Mouse (Mus musculus) layer of hippocampus, adult 2 months (tissue): Measurements from ENCODE around the gene Arf1. TPM values are rescaled to one million over a fixed set of nuclear protein-coding genes. Genes with fewer than 3 reads are reported as not detected.

ENCODE experiments used
- DNase-seq, 2 experiments: peaks; one replicate each; pipeline ENCODE4 v3.0.0; 2022; ENCODE audit warnings: low spot score in 2 of 2
- H3K27ac ChIP-seq: fragments of 200-600 bp; 2 replicates; pipeline ENCODE4 v1.8.1; 2022
- H3K4me3 ChIP-seq: fragments of 200-600 bp; 2 replicates; pipeline ENCODE4 v1.8.1; 2022; ENCODE audit warnings: mild to moderate bottlenecking
- CTCF ChIP-seq: fragments of 200-600 bp; conservative IDR thresholded peaks from 2 replicates; pipeline ENCODE4 v1.8.1; 2022; ENCODE audit warnings: antibody characterized with exemption, mild to moderate bottlenecking, moderate library complexity
- long read RNA-seq, 2 experiments: library from polyadenylated mRNA; stranded (forward); transcript quantifications; one replicate each; pipeline ENCODE4 v2.0.0; 2021; ENCODE audit warnings: borderline mapping rate in 2 of 2
- total RNA-seq, 2 experiments: library from RNA; stranded (reverse); gene quantifications; 2 replicates each; pipeline ENCODE4 v1.2.3; 2021

Arf1 gene
- total RNA-seq = 100 to 1,000 TPM; 498 to 523 TPM
- long read RNA-seq, experiment 1, transcript Arf1-202 (5 exons, 1,991 nt) = minor isoform, 29 of 332 reads
- long read RNA-seq, experiment 1, transcript Arf1-201 (5 exons, 1,800 nt) = major isoform, 260 of 332 reads
- long read RNA-seq, experiment 1, partial matches to known transcripts = 19 of 332 reads
- long read RNA-seq, experiment 1, other reads (novel, unspliced or antisense) = 24 of 332 reads
- long read RNA-seq, experiment 2, transcript Arf1-202 (5 exons, 1,991 nt) = minor isoform, 20 of 468 reads
- long read RNA-seq, experiment 2, transcript Arf1-201 (5 exons, 1,800 nt) = major isoform, 375 of 468 reads
- long read RNA-seq, experiment 2, partial matches to known transcripts = 65 of 468 reads
- long read RNA-seq, experiment 2, other reads (novel, unspliced or antisense) = 8 of 468 reads

- Histone ChIP-seq H3K27ac (peak within 1 kb of the TSS; percentile 97), H3K4me3 (peak within 1 kb of the TSS; percentile 81)
- TF ChIP-seq CTCF = no peak
- DNase-seq = peak; percentile 96 to 97
Measured at GRCm38 (mm10) chr11:59228122-59228953, at the start of gene Arf1. TSS of gene Arf1 (minus strand) at chr11:59228270.

GRCm38 (mm10) chr11:59276877-59277276 lies 48.8 kb upstream of the Arf1 start:
- no peak for TF ChIP-seq CTCF
- DNase-seq = no peak
- Histone ChIP-seq H3K4me3 (no peak overlapping the region), H3K27ac (no peak overlapping the region)

- TF ChIP-seq CTCF = no peak
- no peak for DNase-seq
- no peak overlapping the region for H3K27ac ChIP-seq
- no peak overlapping the region for H3K4me3 ChIP-seq
Measured at GRCm38 (mm10) chr11:59274184-59274583, 46.1 kb upstream of the Arf1 start.

- Histone ChIP-seq H3K27ac (no peak overlapping the region), H3K4me3 (no peak overlapping the region)
- no peak for TF ChIP-seq CTCF
- DNase-seq = no peak
Measured at GRCm38 (mm10) chr11:59266727-59267126, 38.7 kb upstream of the Arf1 start.

DNA sequence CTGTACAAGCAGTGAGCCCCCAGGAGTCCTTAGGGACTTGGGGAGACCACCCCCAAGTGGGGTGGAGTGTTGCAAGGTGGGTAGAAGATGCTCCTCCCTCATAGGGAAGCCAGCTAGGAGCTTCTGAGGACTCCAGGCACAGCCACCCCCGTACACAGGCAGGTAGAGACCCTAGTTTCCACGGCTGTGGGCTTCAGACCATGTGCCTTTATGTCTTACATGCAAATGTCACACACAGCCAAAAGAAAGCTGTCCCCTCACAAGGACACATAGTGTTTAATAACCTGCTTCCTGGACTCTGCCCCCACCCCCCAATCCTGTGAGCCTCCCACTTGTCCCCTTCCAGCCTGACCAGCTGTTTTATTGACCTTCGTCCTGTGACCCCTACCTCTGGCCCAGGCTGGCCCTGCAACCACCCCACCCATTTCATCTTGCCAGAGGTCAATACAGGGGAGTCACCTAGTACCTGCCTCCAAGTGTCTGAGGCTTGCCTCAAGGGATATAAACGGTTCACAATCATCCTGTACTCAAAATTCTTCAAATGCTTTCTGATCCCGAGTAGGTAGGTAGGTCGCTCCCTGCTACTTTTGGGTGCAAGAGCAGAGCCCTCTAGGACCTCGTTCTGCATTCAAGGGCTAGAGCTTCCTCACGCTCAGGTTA lies 37.2 kb upstream of the Arf1 start:
- TF ChIP-seq CTCF = no peak
- no peak overlapping the region for H3K27ac ChIP-seq

DNA sequence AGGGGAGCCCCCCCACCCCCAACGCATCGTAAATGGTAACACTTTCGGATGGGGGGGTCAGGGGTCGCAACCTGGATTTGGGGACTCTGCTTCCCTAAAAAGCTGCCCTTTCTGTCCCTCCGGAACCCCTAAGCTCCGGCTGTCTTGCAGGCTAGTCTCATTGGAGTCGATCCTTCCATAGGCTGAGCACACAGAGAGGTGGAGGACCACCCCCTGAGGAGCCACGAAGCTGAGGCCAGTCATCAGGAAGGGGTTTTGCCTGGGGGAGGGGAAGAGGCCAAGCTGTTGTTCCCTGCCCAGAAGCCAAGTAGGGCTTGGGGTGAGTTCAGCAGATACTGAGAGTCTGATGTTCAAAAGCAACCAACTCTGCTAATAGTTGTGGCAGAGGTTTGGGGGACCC lies 36.5 kb upstream of the Arf1 start:
- Histone ChIP-seq H3K27ac (no peak overlapping the region), H3K4me3 (peak overlapping the region; percentile 55)
- DNase-seq = no peak
- TF ChIP-seq CTCF = no peak

More for the DNA sequence above, 37.2 kb upstream of the Arf1 start:
- DNase-seq = no peak
- no peak overlapping the region for H3K4me3 ChIP-seq

- peak; percentile 60 for TF ChIP-seq CTCF
- peak overlapping the region; percentile 51; the same call in 1 of the 2 replicates for H3K27ac ChIP-seq
- peak; percentile 25 to 41 for DNase-seq
- peak overlapping the region; percentile 55 for H3K4me3 ChIP-seq
Measured at GRCm38 (mm10) chr11:59263870-59264563, 35.9 kb upstream of the Arf1 start.

GRCm38 (mm10) chr11:59262308-59262707 lies 34.2 kb upstream of the Arf1 start:
- no peak for DNase-seq
- Histone ChIP-seq H3K27ac (no peak overlapping the region), H3K4me3 (no peak overlapping the region)
- TF ChIP-seq CTCF = no peak

DNA sequence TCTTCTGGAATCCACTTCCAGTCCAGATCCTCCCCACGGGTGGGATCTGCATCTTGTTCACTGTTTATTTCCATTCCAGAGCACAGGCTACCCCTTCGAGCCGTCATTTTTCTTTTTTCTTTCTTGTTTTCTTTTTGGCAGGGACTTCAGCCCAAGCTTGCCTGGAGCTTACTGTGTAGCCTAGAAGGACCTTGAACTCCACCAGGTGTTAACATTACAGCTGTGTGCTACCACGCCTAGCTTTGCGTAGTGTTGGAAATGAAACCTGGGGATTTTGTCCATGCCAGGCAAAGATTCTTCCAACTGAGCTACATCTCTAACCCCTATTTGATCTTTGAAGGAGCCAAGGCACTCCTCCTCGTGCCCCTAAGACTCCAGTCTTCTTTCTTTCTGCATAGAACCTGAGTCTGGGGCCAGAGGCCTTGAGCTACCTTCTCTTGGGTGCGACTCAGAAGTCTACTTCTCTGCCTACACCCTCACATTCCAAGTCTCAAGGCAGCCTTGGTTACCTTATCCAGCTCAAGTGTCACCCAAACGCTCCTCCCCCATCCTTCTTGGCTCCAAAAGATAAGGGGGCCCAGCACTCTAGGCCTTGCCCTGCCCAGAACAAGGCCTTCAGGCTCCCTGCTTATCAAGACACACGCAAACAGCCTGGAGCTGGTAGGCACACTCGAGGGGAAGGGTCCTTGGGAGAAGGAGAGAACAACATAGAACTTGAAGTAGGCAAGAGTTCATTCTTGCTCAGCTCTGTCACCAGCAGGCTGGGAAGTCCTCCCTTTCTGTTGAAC lies 32.8 kb upstream of the Arf1 start:
- Histone ChIP-seq H3K4me3 (no peak overlapping the region), H3K27ac (no peak overlapping the region)
- DNase-seq = no peak
- no peak for TF ChIP-seq CTCF

DNA sequence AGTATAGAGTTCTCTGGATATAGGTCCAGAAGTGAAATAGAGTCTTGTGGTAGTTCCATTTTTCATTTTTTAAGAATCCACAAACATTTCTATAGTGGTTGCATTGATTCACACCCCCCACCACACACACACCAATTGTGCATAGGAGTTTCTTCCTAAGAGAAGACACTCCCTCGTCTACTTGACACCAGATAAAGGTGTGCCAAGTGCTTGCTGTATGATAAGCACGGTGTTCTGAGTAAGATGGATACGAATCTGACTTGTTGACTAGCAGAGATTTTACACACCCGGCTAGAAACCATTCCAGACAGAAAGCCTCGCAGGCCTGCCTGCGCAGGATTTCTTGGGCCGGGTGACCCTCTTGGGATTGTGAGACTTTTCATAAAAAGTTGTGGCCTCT lies 31.6 kb upstream of the Arf1 start:
- no peak for TF ChIP-seq CTCF
- Histone ChIP-seq H3K4me3 (no peak overlapping the region), H3K27ac (no peak overlapping the region)
- DNase-seq = no peak

GRCm38 (mm10) chr11:59248101-59248500 lies 20.0 kb upstream of the Arf1 start:
- Histone ChIP-seq H3K4me3 (no peak overlapping the region), H3K27ac (no peak overlapping the region)
- no peak for TF ChIP-seq CTCF
- no peak for DNase-seq

DNA sequence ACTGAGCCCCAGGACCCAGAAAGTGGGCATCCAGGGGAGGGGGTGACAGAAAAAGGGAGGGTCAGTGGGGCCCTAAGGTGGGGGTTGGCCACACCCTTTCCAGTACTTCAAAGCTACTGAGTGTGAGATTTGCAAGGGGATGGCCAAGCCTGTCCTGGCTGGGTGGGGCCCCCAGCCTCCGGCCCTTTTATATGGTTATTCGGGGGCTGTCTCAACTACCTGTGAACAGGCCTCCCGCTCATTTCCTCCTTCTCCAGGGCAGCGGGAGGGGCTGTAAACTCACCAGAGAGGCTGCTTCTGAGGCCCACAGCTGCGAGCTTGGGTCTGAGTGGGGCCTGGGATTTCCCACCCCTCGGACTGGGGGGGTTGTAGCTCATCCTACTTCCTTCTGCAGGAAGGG lies 15.8 kb upstream of the Arf1 start:
- TF ChIP-seq CTCF = no peak
- Histone ChIP-seq H3K4me3 (no peak overlapping the region), H3K27ac (no peak overlapping the region)
- DNase-seq = no peak
